Mouse (Mus musculus): ENCODE data around the gene Macrod2.

Gene Macrod2

DNA sequence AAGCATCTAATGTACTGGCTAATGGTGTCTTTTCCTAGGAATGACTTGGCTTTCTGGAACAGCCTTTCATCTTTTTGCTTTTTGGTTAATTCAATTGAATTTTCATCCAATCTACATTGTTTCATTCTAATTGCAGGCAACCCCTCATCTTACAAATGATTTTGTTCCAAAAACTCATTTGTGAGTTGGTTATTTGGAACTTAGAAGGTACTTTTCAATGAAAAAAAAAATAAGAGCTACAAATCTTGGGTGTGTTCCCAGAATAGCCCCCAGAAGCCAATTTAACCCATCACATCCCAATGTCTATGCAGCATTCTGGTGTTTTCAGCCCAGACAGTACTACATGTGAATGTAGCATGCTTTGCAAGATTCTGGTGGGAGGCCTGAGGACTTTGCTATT is 683.1 kb downstream of the Macrod2 start:
- DNase-seq (ENCODE audit: low spot score) = no peak

DNA sequence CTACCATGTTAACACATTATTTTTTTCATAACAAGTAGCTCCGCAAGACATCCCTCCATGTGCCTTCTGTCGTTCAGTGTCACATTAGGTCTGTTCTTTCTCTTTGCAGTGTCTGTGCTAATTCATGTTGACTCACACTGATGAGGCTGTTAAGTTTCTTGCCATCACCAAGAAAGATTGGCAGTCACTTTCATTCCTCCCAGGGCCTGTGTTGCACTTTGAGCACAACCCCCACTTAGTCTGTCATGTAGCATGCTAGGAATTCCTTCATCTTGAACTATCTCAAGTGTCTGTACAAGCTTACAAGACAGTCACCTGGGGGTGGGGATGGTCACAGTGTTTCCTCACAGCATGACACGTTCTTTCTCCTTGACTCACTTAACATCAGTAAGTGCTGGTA is 696.2 kb downstream of the Macrod2 start:
- no peak for DNase-seq (ENCODE audit: low spot score)

DNA sequence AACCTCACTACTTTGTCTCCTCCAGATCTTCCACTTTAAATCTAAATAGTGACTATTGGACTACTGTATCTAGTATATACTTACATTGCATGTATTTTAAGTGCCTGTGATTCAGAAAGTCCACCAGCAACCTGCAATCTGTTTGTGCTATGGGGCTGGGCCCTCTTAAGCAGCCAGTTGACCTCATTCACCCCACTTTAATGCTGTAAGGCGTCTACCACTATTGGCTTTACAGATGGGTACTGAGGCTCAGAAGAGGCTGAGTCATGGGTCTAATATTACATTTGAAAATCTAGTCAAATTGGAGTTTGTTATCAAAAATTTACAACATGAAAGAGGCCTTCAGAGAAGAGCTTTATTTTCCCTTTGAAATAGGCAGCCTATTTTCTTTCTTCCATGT is 722.5 kb downstream of the Macrod2 start:
- DNase-seq (ENCODE audit: low spot score) = no peak

DNA sequence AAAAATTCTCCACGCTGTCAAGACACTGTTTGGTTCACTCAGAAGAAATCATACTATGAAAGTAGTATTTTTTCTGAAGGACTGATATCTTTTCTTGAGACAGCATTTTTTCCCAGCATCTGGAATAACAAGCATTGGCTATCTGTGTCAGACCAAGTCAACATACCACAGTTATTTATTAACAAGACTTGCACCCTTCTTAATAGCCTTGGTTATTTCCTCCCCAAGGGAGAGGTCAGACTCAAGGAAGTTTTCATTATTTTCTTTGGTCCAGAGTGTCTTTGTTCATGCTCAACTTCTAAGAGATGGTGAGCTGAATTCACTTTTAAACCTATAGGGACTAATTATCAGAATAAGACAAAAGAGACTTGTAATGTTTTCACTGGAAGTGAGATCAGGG is 728.8 kb downstream of the Macrod2 start:
- no peak for DNase-seq (ENCODE audit: low spot score)

DNA sequence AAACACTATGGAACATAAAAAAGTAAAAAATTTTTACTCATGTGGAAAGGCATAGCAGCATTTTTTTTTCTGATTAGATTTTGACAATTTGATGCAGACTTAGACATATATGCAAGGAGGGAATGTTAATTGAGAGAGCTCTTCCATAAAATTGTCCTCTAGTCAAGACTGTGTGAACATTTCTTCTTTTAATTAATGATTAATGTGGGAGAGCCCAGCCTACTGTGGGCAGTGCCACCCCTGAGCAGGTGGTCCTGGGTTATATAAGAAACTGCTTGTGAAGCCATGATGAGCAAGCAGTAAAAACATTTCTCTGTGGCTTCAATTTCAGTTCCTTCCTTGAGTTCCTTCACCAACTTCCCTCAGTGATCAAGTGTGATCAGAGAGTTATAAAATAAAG is 730.5 kb downstream of the Macrod2 start:
- no peak for DNase-seq (ENCODE audit: low spot score)

DNA sequence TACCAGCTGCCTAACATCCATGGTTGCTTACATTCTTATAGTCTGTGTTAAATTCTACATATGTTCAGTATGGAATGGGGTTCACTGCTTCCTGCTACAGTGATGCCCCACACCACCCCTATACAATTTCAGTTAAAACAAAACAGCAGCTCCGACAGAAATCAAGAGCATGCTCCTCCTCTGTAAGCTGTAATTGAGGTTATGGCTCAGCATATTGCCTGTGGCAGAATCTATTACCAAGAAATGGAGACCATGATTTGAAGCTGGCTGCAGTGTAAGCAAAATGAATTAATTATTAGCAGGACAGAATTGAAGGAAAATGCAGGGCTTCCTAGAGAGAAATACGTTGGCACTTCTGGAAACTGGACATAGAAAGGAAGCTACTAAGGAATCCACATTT is 747.2 kb downstream of the Macrod2 start:
- DNase-seq (ENCODE audit: low spot score) = no peak

DNA sequence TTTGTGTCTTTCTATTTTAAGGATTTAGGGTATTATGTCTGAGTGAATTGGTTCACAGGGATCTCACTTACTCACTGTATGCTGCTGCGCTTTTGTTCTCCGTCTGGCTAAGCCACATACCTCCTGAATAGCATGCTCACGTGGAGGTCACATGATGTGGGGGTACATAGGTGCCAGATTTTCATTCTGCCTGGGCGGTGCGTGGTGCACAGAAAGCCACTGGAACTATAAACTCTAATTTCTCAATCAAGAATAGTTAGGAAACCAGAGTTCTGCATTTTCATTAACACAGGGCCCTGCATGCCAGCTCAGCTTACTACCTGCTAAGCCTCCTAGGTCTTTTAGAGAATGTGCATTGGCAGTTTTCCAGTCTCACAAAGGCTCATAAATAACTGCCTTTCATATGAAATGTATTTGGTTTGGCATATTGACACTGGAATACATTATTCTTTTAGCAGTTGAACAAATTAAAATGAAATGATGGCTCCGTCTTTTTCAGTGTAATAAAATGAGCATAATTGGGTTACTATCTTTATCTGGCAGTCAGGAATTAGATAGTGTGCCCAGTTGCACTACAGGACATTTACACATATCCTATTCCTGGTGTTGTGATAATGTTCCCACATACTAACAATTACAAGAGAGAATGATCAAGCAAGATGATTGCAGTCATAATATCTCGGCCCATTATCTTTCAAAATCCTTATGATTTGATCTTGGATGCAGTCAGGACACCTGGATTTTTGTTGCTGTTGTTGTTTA is 757.1 kb downstream of the Macrod2 start:
- no peak for DNase-seq (ENCODE audit: low spot score)

DNA sequence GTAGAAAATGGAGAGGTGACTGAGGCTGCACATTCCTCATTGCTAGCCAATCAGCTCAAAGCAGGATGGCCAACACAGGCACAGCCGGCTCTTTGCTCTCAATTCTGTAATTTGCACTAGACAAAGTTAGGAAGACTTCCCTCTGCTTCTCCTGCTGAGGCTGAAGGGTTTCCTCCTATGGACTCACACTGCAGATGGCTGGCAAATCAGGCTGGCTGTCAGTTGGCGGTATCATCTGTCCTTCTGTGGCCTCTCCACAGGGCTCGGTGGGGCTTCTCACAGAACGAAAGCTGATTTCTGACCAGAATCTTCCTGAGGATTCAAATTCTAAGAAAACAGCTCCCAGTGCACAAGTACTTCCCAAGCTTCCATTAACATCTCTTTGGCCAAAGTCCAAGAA is 760.9 kb downstream of the Macrod2 start:
- no peak for DNase-seq (ENCODE audit: low spot score)

DNA sequence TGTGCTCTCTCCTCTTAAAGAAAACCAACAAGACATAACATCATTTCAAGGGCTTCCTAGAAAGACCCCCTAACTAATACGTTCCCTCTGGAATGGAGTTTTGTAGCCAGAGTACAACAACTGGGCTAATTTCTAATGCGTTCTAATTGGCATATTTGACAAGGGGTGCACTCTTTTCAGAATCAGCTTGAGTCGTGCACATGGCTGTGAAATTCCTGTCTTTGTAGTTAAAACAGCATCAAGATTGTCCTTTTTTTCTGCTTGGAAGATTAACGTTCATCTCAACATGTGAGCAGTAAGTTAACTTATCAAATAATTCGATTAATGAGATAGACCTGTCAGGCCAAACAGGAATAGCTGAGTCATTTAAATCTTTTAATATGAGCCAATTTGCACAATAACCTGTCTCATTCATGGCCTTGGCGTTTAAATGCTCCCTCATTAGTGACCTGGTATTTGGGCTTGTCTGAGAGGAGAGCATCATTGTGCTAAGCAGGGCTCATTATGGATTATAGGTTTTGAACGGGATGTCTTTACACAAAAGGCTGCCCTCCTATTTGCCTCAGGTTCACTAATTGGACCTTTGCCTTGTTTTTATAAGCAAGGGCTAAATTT is 762.0 kb downstream of the Macrod2 start:
- DNase-seq (ENCODE audit: low spot score) = no peak

DNA sequence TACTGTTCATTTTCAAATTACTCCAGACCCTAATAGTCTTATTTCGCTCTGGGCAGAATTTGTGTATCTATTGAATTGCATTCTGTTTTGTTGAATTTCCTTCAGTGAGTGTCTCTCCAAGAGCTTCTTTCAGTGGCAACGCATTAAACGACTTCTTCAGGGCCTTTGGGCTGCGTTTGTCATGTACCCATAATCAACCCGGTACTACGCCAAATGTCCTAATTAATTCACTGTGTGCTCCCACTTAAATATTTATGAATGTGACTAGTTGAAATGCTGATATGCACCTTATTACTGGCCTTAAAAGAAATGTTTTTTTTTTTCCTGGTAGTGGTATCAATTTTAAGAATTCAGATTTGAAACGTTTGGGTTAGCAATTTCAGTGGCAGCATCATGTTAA is 763.1 kb downstream of the Macrod2 start:
- no peak for DNase-seq (ENCODE audit: low spot score)

DNA sequence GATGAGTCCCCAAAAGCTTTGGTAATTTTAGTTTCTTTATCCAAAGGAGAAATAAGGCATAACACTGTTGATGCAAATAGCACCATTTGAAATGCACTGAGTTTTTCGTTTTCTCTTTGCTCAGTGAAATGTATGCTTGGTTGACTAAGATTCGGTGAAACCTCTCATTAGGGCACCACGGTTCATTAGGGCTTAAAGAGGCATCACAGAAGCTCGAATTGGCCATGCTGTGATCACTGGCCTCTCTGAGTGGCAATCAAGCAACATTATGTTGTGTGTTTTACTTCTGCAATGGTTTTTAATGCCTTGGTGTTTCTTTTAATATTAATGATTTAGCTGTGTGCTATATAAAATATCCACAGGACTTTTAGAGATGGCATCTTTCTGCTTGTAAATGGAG is 768.8 kb downstream of the Macrod2 start:
- DNase-seq (ENCODE audit: low spot score) = no peak

DNA sequence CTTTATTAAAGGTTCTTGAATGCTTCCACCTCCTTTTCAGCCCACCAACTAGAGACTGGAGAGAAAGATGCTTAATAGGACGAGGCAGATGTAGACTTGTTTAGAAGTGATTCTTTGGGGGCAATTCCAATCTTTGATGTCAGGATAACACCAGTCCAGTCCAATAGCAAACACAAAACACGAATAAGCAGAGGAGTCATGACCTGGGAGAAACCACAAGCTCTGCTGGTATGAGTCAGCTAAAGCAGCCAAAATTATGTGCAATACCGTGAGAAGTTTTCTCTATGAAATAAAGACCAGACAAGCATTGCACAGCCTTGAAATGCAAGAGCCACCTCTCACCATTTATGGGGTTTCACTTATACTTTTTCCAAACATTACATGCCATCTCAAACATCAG is 774.5 kb downstream of the Macrod2 start:
- no peak for DNase-seq (ENCODE audit: low spot score)

DNA sequence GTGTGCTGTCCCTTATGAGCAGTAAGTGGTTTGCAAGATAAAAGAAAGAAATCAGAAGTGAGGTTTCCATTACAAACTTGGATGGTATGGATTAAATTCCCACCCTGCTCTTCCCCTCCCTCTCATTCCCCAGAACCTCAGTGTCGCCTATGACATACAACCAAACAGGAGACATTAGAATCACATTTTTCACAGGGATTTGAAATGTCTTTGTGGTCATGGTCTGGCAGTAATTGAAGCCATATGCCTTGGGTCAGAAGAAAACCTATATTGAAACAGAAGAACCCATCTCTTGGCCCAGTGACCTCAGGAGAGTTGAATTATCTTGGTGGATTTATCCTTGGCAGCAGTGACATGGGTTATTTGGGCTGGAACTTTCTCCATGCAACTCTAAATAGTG is 778.1 kb downstream of the Macrod2 start:
- DNase-seq (ENCODE audit: low spot score) = no peak

DNA sequence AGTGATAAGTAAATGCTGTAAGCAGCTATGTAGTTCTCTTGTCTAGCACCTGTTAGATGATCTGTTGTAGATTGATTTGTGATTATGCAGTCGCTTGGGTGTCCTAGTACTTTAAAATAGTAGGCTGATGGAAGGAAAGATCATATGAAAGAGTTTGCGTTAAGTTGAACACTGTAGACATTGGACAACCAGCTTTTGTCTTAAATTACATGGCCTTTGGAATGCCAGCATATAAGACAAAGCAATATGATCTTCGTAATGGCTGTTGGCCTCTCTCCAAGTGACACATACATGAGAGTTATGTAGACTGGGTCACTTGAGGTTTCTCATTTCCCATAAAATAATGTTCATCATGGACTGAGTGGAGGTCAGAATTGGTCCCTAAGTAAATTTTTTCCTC is 778.5 kb downstream of the Macrod2 start:
- DNase-seq (ENCODE audit: low spot score) = no peak

DNA sequence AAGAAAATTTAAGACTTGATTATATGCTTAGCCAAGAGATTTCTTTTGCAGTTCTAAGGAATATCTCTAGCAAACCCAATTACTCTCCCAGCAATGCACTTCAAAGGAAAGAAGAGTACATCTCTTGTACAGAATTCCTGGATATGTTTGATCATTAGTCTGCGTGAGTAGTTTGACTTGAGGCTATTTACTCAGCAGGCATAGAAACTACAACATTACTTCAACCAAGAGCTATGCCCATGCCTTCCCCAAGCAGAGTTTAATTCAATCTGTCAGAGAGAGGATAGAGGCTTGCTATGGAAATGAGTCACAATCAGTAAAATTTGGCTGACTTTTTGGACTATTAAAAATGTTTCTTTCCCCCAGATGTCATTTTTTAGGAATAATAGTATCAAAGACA is 785.5 kb downstream of the Macrod2 start:
- no peak for DNase-seq (ENCODE audit: low spot score)

DNA sequence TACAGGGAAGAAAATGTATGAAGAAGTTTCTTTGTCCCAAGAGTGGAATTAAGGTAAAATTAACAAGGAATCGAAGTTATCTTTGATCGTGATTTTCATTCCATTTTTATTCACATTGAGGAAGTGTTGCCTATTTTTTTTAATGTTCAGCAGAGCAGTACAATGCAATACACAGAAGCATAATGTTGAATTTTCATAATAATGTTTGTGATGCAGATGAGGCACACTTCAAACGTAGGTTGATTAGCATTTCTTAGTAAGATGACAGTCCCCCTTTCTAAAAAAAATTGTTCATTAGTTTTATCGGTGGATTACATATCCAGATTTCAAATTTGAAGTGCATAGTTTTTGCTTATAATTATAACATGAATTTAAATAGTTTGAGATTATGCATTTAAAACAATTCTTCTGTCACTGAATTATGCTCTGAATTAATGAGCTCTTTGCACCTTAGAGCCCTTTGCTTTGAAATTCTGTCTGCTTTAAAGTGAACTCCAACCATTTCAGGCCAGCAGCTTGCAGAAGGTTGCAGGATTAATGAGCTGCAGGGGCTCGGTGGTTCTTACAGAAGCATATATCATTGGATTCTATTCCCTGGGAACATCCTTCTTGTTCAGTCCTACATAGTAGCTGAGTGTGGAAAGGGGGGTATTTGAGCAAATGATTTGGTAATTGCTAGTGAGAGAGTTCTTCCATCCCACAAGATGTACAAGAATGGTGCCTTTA is 787.1 kb downstream of the Macrod2 start:
- DNase-seq (ENCODE audit: low spot score) = no peak

DNA sequence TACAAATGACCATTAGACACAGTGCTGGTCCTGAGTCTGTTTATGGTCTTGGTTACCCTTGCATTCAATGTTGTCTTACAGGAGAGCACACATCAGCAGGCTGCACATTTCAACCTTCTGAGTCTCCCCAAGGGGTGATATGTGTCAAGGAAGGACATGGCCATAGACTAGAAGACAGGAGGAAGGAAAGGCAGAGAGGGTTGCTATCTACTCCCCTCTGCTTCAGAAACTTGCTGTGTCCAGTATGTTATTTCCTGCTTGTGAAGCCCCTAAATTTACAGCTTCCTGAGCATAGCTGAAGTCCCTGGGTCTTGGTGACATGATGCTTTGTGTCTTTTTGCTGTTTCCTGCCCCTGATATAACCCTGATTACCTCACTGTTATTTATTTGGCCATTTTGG is 799.4 kb downstream of the Macrod2 start:
- no peak for DNase-seq (ENCODE audit: low spot score)

DNA sequence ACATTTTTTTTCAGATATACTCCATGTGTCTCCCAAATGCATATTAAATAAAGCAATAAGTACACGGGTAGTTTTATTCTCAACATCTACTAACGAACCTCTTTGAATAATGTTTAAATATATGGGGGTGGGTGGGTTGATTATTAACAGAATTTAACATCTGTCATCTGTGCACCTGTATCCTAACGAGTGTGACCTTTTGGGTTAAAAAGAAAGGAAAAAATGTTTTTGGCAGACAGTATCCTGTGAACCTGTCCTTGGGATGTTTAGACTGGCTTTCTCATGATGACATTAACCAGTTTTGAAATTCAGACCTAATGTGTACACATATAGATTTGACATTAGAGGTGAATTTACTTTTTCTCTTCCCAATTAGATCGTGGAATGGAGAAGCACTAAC is 805.4 kb downstream of the Macrod2 start:
- DNase-seq (ENCODE audit: low spot score) = no peak

DNA sequence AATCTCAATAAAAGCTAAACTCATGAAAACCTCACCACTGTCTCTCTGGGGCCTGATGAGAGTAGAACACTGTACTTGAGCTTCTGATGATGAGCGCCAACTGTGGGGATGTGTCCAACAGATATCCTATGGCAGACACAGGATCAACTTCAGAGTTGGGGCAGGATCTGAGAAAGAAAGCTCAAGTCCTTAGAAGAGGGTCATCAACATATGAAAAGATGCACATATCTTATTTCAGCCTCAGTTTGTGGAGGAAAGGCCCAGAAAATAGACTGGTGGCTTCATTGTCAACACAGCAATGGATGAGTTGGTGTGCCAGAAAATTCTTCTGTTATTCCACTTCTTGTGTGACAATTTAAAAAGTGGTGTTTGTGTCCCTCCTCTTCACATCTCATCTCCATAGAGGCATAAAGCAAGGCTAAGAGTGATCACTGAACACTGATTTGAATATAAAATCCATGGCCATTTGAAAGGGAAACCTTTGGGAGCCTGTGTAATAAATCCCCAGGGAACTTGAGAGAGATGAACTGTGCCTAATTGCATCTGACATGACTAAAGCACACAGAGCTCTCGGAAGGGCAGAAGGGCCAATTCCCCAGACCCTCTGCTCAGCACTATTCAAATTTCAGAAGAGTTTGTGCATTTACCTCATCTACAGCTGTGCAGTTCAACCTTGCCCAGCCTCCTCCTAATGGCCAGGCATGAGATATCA is 806.4 kb downstream of the Macrod2 start:
- no peak for DNase-seq (ENCODE audit: low spot score)

DNA sequence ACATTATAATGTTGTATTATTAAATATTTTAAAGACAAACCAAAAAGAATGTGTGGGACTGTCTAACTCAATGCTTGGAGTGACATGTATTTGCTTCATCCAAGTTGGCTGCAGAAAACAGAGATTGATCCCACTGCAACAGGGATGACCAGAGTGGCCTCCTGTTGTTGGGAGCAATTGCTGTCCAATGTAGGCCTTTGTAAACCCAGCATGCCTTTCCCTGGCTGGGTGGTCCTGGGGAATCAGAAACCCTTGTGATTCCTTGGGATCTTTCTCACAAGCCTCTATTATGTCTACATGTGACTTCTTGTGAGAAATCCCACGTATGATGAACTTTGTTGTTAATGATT is 806.9 kb downstream of the Macrod2 start:
- DNase-seq (ENCODE audit: low spot score) = no peak

DNA sequence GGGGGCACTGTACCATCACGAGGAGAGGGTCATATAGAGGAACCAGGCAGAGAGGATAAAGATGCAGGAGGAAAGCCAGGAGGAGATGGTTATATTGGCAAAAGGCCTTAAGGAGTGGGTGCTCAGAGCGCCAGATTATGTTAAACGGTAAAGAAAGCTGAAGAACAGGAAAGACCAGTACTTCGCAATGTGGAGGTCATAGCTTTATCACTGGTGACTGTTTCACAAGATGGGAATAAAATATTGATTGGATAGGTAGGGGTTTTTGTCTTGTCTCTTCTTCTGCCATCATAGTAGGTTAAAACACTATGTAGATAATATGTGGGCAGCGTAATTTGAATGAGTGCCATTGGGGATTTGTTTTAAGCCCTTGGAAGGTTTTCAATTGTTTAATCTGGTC is 816.2 kb downstream of the Macrod2 start:
- DNase-seq (ENCODE audit: low spot score) = no peak

DNA sequence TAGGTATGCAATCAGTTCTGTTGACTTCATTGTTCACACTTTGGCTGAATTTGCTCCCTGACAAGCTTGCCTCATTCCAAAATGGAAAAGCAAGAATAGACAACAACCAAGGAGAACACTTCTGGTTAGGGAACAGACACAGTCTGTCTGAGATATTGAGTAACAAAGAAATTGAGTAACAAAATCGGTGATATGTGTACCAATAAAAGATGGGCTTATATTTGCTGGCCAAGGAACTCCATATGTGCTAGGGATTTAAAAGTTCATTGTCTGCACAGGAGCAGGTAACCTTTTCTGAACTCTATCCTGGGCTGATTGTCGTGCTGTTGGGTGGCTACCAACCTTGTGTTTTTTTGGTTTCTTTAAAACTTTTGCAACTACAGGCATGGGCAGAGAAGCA is 817.2 kb downstream of the Macrod2 start:
- DNase-seq (ENCODE audit: low spot score) = no peak

DNA sequence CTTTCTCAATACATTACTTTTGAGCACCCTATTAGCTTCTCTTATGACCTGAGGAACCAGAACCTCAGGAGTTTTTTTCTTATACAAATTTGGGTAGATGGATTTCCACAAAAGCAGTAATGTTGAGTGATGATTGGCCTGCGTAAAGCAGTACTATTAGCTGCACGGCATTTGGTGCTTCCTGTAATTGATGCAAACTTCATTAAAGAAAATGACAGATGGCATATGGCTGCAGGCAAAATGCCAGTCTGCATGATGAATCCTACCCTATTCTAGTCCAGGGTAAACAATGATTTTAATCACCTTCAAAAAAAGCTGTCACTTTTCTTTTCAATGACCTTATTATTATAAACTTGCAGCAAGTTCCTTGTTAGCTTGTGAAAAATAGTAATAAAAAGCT is 822.4 kb downstream of the Macrod2 start:
- no peak for DNase-seq (ENCODE audit: low spot score)

Data from ovary, postnatal 14 days (tissue).